Mouse (Mus musculus) neural tube, embryonic 13.5 days (tissue): Measurements from ENCODE around the gene Gm45799. TPM values are rescaled to one million over a fixed set of nuclear protein-coding genes. Genes with fewer than 3 reads are reported as not detected.
A peak's percentile ranks its signal among the peaks of the same experiment; 100 is the strongest.

ENCODE experiments used
- ATAC-seq: fragments of 200-750 bp; cut with Nextera tagmentation; 2 replicates; pipeline ENCODE4 v1.8.0; 2017; ENCODE audit warnings: low read depth, mild to moderate bottlenecking, moderate TSS enrichment, moderate library complexity
- H3K27ac ChIP-seq: fragments of 300-500 bp; sonication (generic); replicated peaks from 2 replicates; pipeline ENCODE4 v1.5.1; 2015; ENCODE audit warnings: moderate library complexity, mild to moderate bottlenecking, inconsistent platforms
- H3K27me3 ChIP-seq: fragments of 300-500 bp; sonication (generic); 2 replicates; pipeline ENCODE4 v1.6.1; 2015; ENCODE audit warnings: mild to moderate bottlenecking, inconsistent platforms
- H3K36me3 ChIP-seq: fragments of 300-500 bp; sonication (generic); 2 replicates; pipeline ENCODE4 v1.6.1; 2015; ENCODE audit warnings: mild to moderate bottlenecking, inconsistent platforms
- H3K4me1 ChIP-seq: fragments of 300-500 bp; sonication (generic); replicated peaks from 2 replicates; pipeline ENCODE4 v1.6.1; 2015; ENCODE audit warnings: inconsistent platforms
- H3K4me2 ChIP-seq: fragments of 300-500 bp; sonication (generic); 2 replicates; pipeline ENCODE4 v1.6.1; 2015; ENCODE audit warnings: inconsistent platforms, mild to moderate bottlenecking, moderate library complexity
- H3K4me3 ChIP-seq: fragments of 300-500 bp; sonication (generic); 2 replicates; pipeline ENCODE4 v1.5.1; 2015; ENCODE audit warnings: mild to moderate bottlenecking, inconsistent platforms
- H3K9ac ChIP-seq: fragments of 300-500 bp; sonication (generic); 2 replicates; pipeline ENCODE4 v1.6.1; 2015; ENCODE audit warnings: moderate library complexity, mild to moderate bottlenecking, inconsistent platforms
- H3K9me3 ChIP-seq: fragments of 300-500 bp; sonication (generic); 2 replicates; pipeline ENCODE4 v1.6.1; 2016; ENCODE audit warnings: inconsistent platforms
- WGBS: fragments of 180-500 bp; shearing (Covaris S2); methylation state at CpG from one replicate; pipeline ENCODE4 v1.1.7; 2015; 5-methylcytosine and 5-hydroxymethylcytosine counted together
- polyA plus RNA-seq: library from polyadenylated mRNA; unstranded; fragments of >200 nt; fragmentation: Nextera tagmentation; extraction: Ambion mirVana; gene quantifications from 2 replicates; pipeline ENCODE4 v1.2.1, GENCODE M21; 2015

Gene Gm45799
- polyA plus RNA-seq, result 6.1 and 7.1 TPM in 2 replicates

DNA sequence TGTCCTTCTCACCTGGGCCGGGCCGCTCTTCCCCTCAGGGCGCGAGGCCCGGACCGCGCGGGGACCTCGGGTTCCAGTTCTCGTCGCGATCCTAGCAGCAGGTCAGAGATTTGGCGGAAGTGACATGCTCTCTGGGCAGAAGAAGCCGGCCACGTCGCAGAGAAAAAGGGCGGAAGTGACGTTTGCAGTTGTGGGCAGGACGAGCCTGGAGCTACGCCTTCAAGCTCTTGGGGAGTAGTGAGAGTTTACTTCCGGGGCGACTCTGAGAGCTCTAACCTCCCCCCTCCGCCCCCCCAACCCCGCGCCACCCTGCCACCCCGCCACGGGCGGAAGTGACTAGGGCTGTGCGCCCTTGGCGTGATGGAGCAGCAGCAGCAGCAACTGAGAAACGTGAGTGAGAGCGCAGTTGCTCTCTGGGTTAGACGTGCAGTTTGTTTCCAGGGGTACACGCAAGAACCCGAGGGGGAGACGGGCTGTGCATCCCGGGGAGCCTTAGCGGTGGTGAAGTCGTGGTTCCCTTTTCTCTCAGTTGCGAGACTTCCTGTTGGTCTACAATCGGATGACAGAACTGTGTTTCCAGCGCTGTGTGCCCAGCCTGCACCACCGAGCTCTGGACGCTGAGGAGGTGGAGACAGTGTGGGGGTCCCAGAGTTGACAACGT, at the start of gene Gm45799, which contains the start of gene Arfip2:
Gene Gm45799, plus strand, starts transcription at position 320 of the 661 bp plus-strand sequence.
Gene Arfip2, minus strand, starts transcription at position 184 of the 661 bp plus-strand sequence.
- no peaks in the 10 kb centered on the region for H3K9me3 ChIP-seq
- H3K4me1 ChIP-seq, result peaks cover 41% of the 10 kb centered on the region
- H3K27me3 ChIP-seq, result no peaks in the 10 kb centered on the region
- peak within 1 kb of the TSS; percentile 91 for H3K9ac ChIP-seq
- H3K4me2 ChIP-seq, result peak within 1 kb of the TSS; percentile 88
- under 1% methylated on average over 42 of the region's 45 CpGs for WGBS
- H3K36me3 ChIP-seq, result peaks cover 44% of the 10 kb centered on the region
- peak; percentile 97 for ATAC-seq
- peak within 1 kb of the TSS; percentile 71 for H3K4me3 ChIP-seq
- peak within 1 kb of the TSS; percentile 88 for H3K27ac ChIP-seq

DNA sequence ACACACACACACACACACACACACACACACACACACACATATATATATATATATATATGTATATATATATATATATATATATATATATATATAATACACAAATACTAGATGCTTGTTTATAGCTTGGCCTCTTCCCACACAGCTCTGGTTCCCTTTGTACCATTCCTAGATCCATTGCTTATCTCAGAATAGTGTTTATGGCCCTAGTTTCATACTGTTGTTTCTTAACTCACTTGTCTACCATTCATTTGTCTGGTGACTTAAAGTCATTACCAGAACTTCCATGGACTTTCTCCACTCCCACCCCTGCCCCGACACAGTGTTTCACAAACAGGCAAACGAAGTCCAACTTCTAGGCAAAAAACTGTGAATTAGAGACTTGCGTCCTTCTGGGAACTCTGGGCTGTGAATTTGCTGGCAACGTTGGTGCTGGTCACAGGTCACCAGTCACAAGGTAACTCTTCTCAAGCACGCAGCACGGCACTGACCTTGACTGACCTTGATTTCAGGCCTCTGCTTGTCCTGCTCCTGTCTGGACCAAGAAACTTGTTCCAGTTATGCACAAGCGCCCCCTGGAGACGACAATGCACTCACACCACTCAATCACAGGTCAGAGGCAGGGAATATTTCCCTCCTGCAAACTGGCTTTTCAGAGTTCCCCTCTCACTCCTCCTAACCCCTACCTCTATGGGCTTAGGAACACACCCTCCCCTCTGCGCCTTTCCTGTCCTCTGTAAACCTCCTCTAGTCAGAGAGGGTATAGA, 37.3 kb upstream of the Gm45799 start:
- WGBS, result 38% methylated on average over 9 of the region's 9 CpGs
- H3K36me3 ChIP-seq, result no peaks in the 10 kb centered on the region
- no peak overlapping the region for H3K4me2 ChIP-seq
- no peaks in the 10 kb centered on the region for H3K27me3 ChIP-seq
- H3K9ac ChIP-seq, result no peak overlapping the region
- no peak overlapping the region for H3K4me3 ChIP-seq
- H3K4me1 ChIP-seq, result no peaks in the 10 kb centered on the region
- peak; percentile 50; the same call in 1 of the 2 replicates for ATAC-seq
- H3K9me3 ChIP-seq, result no peaks in the 10 kb centered on the region
- H3K27ac ChIP-seq, result no peak overlapping the region

DNA sequence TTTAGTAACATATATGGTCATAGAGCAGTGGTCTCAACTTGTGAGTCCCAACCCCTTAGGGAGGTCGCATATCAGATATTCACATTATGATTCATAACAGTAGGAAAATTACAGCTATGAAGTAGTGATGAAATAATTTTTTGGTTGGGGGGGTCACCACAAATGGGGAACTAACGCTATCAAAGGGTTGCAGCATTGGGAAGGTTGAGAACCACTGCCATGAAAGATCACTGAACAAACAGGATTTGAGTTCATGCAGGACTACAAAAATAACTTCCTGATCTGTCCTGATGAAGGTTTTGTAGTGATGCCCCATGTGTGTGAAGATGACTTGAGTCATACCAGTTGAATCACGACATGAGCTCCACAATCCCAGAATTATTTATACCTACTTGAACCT, 31.9 kb upstream of the Gm45799 start:
- WGBS, result 97% methylated on average over 3 of the region's 3 CpGs
- Histone ChIP-seq H3K4me1 (no peaks in the 10 kb centered on the region), H3K27ac (no peak overlapping the region), H3K9me3 (no peaks in the 10 kb centered on the region), H3K4me2 (no peak overlapping the region), H3K9ac (no peak overlapping the region), H3K27me3 (no peaks in the 10 kb centered on the region), H3K4me3 (no peak overlapping the region), H3K36me3 (peaks cover 44% of the 10 kb centered on the region)
- ATAC-seq, result no peak

DNA sequence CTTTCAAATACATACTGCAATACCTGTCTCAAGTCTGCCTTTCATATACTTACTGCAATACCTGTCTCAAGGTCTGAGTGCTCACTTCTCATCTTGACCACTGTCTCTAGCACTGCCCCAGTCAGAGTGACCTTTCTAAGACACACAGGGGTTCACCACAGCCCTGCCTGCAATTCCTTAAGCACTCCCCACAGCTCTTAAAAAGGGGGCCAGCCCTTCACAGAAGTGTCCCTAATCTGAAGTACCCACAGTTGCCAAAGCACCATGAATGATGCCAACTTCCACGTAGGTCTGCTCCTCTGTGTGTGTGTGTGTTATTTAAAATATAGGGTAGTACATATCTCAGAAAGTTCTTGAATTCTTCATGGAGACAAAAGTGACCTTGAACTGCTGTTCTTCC, 28.6 kb upstream of the Gm45799 start:
- Histone ChIP-seq H3K36me3 (peaks cover 77% of the 10 kb centered on the region), H3K9me3 (no peaks in the 10 kb centered on the region), H3K4me2 (no peak overlapping the region), H3K4me3 (no peak overlapping the region), H3K4me1 (no peaks in the 10 kb centered on the region), H3K27ac (no peak overlapping the region), H3K27me3 (no peaks in the 10 kb centered on the region), H3K9ac (no peak overlapping the region)
- no peak for ATAC-seq
- WGBS, result 95% methylated on average over 1 of the region's 1 CpGs

DNA sequence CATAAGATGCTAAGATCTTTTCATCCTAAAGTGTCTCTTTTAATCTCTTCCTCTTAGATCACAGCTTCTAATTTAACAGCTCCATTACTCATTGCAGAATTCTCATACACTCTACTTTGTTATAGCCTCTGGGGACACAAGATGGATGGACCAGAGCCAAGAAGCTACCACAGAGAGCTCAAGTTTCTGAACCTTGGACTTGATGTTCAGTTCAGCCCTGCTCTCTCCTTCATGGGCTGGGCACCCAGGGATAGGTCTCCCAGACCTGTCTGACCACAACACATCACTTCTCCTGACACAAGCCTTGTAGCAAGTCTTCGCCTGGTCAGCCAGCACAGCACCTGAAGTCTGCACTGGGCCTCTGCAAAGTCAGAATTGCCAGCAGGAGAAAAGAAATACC, 26.0 kb upstream of the Gm45799 start:
- Histone ChIP-seq H3K9ac (no peak overlapping the region), H3K27me3 (no peaks in the 10 kb centered on the region), H3K4me2 (no peak overlapping the region), H3K4me1 (no peaks in the 10 kb centered on the region), H3K27ac (no peak overlapping the region), H3K9me3 (no peaks in the 10 kb centered on the region), H3K36me3 (peaks cover 100% of the 10 kb centered on the region), H3K4me3 (no peak overlapping the region)
- WGBS, result 86% methylated on average over 1 of the region's 1 CpGs
- no peak for ATAC-seq

DNA sequence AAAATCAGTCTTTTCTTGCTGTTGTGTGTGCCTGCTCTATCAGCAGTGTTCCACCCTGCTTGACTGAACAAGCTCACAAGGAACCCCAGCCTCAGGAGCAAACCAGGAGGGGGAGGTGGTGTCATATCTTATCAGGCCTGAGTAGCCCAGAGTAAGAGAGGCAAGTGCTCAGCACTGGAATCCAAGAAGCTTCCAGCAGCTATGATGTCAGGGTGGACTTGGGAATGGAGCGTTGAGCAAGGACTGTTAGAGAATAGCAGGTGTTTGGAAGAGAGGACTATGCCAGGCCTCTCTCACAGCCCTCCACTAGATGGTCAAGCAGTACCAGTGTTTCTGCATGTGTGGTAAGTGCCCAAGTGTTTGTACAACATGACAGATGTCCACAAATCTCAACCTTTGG, 24.6 kb upstream of the Gm45799 start:
- Histone ChIP-seq H3K4me2 (no peak overlapping the region), H3K4me1 (no peaks in the 10 kb centered on the region), H3K9me3 (no peaks in the 10 kb centered on the region), H3K9ac (no peak overlapping the region), H3K27me3 (no peaks in the 10 kb centered on the region), H3K4me3 (no peak overlapping the region), H3K27ac (no peak overlapping the region), H3K36me3 (peaks cover 99% of the 10 kb centered on the region)
- ATAC-seq, result no peak
- 90% methylated on average over 1 of the region's 1 CpGs for WGBS

DNA sequence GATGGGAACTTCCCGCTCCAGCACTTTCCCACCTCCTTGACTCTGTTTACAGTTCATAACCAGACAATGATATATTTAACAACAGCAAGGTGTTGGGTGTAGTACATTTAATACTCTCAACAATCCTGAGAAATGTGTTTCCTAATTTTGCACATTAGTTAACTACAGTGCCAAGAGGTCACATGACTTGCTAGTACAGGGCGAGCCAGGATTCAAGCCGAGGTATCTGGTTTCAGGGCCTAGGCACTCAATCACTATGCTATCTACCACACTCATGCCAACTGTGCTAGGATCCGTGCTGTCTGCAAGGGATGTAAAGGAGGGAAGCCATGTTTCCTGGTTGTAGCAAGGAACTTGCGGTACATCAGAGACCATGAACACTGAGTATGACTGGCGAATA, 23.8 kb upstream of the Gm45799 start:
- 91% methylated on average over 6 of the region's 6 CpGs for WGBS
- ATAC-seq, result no peak
- Histone ChIP-seq H3K9ac (no peak overlapping the region), H3K9me3 (no peaks in the 10 kb centered on the region), H3K27ac (no peak overlapping the region), H3K4me1 (no peaks in the 10 kb centered on the region), H3K36me3 (peaks cover 99% of the 10 kb centered on the region), H3K27me3 (no peaks in the 10 kb centered on the region), H3K4me2 (no peak overlapping the region), H3K4me3 (no peak overlapping the region)

DNA sequence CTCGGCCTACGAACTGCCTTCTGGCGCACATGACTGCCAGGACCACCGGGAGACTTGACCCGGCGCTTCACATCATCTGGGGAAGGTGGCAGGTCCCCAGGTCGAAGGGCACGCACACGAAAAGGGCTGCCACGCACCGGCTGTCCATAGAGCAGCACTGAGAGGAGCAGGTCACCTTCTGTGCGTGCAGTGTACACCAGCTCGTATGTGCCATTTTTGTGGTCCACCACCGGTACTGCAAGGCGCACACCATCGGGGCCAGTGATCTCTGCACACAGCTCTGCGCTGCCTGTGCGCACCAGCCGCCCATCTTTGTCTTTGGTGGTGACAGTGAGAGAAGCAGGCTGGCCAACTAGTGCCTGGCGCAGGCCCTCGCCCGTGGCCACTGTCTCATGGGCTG, 22.5 kb upstream of the Gm45799 start:
- H3K4me1 ChIP-seq, result no peaks in the 10 kb centered on the region
- H3K27ac ChIP-seq, result no peak overlapping the region
- ATAC-seq, result no peak
- H3K4me2 ChIP-seq, result no peak overlapping the region
- H3K36me3 ChIP-seq, result peaks cover 99% of the 10 kb centered on the region
- H3K4me3 ChIP-seq, result no peak overlapping the region
- 96% methylated on average over 22 of the region's 22 CpGs for WGBS
- no peaks in the 10 kb centered on the region for H3K9me3 ChIP-seq
- no peak overlapping the region for H3K9ac ChIP-seq
- no peaks in the 10 kb centered on the region for H3K27me3 ChIP-seq

DNA sequence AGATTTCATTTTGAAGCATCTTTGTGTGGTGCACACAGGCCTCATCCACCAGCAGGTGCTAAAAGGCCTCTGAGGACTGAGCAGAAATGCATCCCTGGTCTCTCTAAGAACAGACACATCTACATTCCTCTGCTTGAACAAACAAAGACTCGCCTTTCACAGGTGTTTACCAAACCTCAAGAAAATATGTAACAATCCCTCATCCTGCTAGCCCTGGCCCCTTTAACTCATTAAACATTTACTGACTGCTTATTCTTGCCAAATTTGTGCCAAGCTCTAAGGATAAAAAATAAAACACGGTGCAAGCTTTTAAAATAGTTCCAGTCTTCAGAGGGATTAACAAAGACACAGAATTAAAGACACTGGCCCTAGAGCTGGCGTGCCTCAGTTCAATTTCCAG, 20.7 kb upstream of the Gm45799 start:
- no peaks in the 10 kb centered on the region for H3K27me3 ChIP-seq
- no peak overlapping the region for H3K27ac ChIP-seq
- ATAC-seq, result no peak
- H3K9ac ChIP-seq, result no peak overlapping the region
- no peaks in the 10 kb centered on the region for H3K9me3 ChIP-seq
- 89% methylated on average over 3 of the region's 3 CpGs for WGBS
- H3K36me3 ChIP-seq, result peaks cover 99% of the 10 kb centered on the region
- no peaks in the 10 kb centered on the region for H3K4me1 ChIP-seq
- H3K4me2 ChIP-seq, result no peak overlapping the region
- no peak overlapping the region for H3K4me3 ChIP-seq

DNA sequence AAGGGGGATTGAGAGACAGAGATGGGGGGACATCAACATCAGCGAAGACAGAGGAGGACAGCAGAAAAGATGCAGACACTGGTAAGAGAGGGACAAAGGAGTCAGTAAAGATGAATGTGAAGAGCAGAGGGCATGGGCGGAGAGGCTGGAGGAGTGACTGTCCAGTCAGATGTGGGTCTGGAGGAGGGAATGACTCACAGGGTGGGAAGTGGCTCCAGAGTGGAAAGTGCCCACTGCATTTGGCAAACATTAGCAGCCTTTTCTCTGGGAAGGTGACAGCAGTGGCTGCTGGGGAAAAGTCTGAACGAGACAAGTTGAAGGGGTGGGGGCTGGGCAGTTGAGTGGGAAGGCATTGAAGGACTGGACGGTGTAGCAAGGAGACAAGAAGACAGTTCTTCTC, 19.3 kb upstream of the Gm45799 start:
- peaks cover 95% of the 10 kb centered on the region for H3K36me3 ChIP-seq
- H3K4me2 ChIP-seq, result no peak overlapping the region
- H3K27ac ChIP-seq, result no peak overlapping the region
- H3K27me3 ChIP-seq, result no peaks in the 10 kb centered on the region
- H3K9me3 ChIP-seq, result no peaks in the 10 kb centered on the region
- no peak overlapping the region for H3K4me3 ChIP-seq
- no peak overlapping the region for H3K9ac ChIP-seq
- no peak for ATAC-seq
- H3K4me1 ChIP-seq, result no peaks in the 10 kb centered on the region
- WGBS, result 90% methylated on average over 4 of the region's 4 CpGs

DNA sequence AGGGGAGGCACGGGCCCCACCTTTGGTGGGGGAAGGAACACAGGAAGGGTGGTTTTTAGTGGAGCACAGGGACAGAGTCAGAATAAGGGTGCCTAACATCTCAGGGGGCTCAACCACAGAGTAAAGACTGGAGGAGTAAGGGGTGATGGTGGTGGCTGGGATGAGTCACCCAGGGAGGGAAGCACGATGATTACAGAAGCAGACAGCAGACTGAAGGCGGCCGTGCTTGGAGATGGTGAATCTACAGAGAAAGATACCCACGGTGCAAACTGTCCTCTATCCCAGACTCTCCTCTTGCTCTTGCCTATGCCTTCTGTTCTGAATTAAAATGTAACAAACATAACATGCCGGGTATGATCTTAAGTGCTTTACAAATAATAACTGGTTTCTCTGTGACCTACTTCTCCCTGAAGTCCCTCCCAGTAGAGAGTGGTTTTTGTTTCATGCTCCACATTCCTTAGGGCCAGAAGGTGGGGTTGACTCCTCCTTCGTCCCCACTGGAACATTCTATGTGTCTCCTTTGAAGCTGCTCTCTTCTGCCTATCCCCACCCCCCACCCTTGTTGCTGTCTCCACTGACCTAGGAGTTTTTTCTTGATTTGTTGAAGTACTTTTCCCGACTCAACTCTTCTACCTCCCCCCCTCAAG, 18.6 kb upstream of the Gm45799 start:
- H3K27ac ChIP-seq, result no peak overlapping the region
- no peaks in the 10 kb centered on the region for H3K4me1 ChIP-seq
- peaks cover 88% of the 10 kb centered on the region for H3K36me3 ChIP-seq
- WGBS, result 86% methylated on average over 8 of the region's 8 CpGs
- no peak overlapping the region for H3K4me2 ChIP-seq
- no peak overlapping the region for H3K9ac ChIP-seq
- H3K4me3 ChIP-seq, result no peak overlapping the region
- no peak for ATAC-seq
- no peaks in the 10 kb centered on the region for H3K27me3 ChIP-seq
- no peaks in the 10 kb centered on the region for H3K9me3 ChIP-seq

DNA sequence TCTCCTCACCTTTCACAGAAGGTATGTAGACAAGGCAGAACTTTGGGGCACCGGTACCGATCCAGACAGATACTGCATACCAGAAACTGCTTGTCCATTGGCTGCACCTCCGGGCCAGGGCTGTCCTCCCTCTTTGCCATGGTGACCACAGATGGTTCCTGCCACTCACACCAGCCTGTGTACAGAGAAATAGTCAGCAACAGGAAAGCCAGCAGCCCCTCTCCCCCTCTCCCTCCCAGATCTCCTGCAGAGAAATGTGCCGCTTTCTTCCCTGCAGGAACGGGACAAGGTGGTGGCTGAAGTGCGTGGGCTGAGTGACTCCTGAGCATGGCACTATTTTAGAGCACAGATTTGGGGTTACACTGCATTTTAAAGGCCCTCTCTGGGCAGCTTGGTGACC, 15.0 kb upstream of the Gm45799 start:
- no peak overlapping the region for H3K4me2 ChIP-seq
- ATAC-seq, result no peak
- 81% methylated on average over 6 of the region's 6 CpGs for WGBS
- H3K27me3 ChIP-seq, result no peaks in the 10 kb centered on the region
- peaks cover 53% of the 10 kb centered on the region for H3K36me3 ChIP-seq
- H3K9me3 ChIP-seq, result no peaks in the 10 kb centered on the region
- no peak overlapping the region for H3K4me3 ChIP-seq
- peaks cover 23% of the 10 kb centered on the region for H3K4me1 ChIP-seq
- H3K27ac ChIP-seq, result no peak overlapping the region
- H3K9ac ChIP-seq, result no peak overlapping the region
